Mouse (Mus musculus): Measurements from ENCODE around the gene Ly6g6d.

The Ly6g6d gene

DNA sequence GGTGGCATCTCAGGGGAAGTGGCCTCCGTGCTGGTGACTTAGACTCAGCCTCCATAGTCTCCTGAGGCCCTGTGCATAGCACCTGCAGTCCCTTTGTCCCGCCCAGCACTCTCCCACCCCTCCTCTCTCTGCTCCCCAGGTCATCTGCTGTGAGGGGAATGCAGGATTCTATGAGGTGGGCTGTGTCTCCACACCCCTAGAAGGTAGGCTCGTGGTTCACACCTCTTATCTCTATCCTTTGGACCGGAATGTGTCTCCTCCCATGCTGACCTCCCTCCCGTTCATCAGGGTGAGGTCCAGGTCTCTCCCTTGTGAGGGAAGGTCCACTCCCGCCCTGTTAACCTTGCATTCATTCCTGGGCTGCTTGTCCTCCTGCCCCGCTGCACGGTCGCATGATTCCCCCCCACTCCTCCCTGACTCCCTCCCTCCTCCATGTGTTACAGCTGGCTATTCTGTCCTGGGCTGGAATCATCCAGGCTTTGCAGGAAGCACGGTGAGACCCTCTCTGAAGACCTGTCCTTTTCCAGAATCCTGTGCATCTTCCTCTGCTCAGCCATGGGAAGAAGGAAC is 22.4 kb upstream of the Ly6g6d start:
- no peak for DNase-seq (ENCODE audit: low spot score in 2 of 2)

DNA sequence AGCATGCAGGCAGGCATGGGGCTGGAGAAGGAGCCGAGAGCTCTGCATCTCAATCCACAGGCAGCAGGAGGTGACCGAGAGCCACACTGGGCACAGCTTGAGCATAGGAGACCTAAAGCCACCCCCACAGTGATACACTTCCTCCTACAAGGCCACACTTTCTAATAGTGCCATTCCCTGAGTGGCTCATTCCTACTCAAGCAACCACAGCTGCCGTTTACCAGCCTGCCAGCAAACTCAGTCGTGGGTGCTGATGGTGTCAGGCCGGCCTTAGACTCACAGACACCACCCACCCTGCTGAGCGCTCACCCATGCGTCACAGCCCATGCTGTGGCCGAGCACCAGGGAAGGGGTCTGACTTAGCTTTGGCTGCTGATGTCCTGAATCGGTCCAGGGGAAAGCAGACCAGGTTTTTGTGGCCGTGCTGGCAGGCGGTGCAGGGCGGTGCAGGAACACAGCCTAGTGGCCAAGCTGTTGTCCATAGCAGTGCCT is 19.3 kb upstream of the Ly6g6d start:
- DNase-seq (ENCODE audit: low spot score in 2 of 2): peak; percentile 62 to 80

DNA sequence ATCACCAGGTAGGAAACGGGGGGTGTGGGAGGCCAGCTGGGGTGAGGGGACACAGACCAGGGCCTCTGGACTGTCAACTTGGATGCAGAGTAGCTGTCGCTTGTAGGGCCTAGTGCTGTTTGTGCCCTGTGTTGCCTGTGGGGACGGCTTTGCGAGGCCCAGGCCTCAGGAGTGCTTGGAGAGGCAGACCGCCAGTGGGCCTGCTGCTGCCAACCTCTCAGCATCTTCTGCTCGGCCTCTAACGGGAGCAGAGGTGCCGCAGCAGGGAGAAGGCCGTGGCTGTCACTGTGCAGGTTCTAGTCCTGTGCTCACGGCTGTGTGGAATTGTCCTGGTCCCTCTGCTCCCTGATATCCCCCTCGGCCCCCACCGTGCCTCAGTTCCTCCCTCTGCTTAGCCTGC is 18.7 kb upstream of the Ly6g6d start:
- DNase-seq (ENCODE audit: low spot score in 2 of 2): no peak

DNA sequence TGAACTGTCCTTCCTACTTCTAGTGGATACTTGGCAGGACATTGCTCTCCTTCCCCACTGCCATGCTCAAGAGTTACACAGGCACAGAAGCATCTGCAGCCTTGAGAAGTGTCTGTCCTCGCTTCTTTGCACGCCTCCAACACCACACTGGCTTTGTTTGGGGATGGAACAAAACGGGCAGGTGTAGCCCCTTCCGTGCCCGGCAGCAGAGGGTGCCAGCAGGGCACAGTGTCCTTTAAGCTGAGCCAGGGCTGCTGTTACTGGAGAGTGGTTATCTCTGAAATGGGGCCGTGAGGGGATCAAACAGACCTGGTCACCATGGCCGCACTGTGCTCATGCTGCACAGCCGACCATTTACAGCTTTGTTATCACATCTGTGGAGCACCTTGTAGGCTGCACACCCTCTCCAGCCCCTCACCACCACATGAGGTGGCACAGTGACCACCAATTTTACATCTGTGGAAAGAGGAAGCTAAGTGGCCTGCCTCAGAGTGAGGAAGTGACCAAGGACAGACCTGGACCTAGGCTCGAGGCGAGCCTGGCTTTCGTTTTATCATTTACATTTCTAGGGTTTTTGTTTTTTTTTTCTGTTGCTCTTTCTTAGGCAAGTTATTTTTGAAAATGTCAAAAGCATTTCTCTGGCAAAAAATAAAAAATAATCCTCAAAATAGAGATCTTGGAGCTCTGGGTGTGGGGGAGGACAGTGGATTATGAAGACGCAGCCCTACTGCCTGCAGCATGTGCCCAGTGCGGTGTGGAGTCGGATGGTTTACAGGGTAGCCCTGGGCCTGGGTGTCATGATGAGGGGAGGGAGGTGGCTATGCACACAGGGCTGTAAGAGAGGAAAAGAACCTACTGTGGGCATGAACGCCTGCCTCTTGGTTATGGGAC is 16.9 kb upstream of the Ly6g6d start:
- no peak for DNase-seq (ENCODE audit: low spot score in 2 of 2)

DNA sequence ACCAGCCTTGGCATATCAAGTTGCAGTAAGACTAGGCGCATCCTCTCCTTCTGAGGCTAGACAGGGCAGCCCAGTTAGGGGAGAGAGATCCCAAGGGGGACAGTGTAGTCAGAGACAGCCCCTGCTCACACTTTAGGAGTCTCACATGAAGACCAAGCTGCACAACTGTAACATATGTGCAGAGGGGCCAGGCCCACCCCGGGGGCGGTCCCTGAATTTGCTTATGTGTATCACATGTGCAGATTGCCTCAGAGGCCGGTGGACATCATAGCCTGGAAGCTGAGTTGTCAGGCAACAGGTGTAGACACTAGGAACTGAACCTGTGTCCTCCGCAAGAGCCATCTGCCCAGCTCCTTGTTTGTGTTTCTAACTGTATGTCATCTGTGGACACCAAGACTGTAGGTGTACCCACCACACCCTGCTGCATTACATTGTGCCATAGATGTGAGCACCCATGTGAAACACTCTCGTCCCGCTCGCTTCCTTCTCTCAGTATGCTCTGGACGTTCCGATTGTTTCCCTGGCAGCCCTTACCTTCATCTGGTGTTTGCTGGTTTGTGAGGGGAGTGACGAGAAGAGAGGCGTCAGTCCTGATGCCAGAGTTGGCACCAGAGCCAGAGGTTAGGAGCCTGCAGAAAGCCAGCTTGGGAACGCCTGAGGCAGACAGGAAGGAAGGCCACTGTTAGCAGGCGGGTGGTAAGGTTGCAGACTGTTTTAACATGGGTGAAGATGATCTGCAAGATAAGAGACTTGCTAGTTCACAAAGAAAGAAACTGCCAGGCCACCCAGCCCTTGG is 14.7 kb upstream of the Ly6g6d start:
- DNase-seq (ENCODE audit: low spot score in 2 of 2): no peak

DNA sequence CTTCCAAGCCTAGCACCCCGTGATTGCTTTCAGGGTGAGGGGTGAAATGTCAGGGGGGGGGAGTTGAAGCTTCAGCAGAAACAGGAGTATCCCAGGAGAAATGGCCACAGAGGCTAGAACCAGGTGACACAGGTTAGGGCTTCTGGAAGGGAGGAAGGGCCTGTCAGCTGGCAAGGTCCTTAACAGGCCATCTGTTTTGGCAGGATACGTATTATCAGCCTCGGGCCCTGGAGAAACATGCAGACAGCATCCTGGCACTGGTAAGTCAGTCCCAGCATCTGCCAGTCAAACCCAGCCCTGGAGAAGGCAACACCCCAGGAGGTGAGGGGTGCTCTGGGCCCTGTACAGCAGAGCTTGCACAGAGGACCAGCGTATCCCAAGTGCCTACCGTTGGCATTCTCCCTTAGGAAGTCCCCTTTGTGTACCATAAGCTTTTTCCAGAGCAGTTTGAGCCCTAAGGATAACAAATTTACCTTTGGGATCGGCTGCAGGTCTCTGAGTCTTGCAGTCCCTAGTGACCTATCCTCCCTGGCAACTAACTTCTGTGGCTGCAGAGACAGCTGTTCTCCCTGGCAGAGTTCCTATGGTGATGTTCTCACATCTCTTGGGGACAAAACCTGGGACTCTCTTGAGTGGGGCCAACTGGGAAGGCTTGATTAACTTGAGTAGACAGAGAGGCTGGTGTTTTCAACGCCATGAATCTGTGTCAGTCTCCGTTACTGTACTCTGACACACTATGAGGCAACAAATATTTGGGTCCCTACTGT is 12.5 kb upstream of the Ly6g6d start:
- DNase-seq (ENCODE audit: low spot score in 2 of 2): peak; percentile 59 to 74

DNA sequence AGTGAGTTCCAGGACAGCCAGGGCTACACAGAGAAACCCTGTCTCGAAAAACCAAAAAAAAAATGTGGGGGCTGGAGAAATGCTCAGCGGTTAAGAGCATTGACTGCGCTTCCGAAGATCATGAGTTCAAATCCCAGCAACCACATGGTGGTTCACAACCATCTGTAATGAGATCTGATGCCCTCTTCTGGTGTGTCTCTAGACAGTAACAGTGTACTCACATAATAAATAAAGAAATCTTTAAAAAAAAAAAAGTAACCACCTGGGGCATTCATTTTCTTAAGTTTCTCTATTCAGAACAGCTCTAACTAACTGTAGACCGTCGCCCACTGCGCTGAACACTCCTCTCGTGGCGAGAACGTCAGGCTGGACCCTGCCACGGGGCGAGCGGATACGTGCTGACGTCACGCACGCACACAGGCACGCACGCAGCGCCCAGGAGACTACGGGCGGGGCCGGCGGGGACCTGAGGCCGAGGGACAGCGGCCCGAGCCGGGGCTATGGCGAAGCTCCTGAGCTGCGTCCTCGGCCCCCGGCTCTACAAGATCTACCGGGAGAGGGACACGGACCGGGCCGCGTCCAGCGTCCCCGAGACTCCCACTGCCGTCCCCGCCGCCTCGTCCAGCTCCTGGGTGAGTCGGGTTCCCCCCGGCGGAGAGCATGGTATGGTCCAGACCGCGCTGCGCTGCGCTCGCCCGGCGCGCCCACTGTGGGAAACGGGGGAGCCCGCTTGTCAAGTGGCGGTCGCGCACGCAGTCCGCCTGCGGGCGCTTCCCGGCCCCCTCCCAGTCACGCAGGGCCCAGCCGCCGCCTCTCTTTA is 11.2 kb upstream of the Ly6g6d start, which contains the start of gene Abhd16a:
Abhd16a (plus strand) TSS at position 439 of the 820 bp plus-strand sequence.
- DNase-seq (ENCODE audit: low spot score in 2 of 2): peak; percentile 92 to 97

DNA sequence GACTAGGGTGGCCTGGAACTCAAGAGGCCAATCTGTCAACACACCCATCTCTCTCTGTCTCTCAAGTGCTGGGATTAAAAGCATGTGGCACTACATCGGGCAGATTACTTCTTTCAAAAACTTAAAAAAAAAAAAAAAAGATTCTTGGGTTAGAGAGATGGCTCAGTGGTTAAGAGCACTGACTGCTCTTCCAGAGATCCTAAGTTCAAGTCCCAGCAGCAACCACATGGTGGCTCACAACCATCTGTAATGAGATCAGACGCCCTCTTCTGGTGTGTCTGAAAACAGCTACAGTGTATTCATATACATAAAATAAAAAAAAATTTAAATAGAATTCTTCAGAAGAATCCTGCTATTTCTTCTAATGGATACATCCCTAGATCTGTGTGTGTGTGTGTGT is 10.3 kb upstream of the Ly6g6d start:
- DNase-seq (ENCODE audit: low spot score in 2 of 2): no peak

DNA sequence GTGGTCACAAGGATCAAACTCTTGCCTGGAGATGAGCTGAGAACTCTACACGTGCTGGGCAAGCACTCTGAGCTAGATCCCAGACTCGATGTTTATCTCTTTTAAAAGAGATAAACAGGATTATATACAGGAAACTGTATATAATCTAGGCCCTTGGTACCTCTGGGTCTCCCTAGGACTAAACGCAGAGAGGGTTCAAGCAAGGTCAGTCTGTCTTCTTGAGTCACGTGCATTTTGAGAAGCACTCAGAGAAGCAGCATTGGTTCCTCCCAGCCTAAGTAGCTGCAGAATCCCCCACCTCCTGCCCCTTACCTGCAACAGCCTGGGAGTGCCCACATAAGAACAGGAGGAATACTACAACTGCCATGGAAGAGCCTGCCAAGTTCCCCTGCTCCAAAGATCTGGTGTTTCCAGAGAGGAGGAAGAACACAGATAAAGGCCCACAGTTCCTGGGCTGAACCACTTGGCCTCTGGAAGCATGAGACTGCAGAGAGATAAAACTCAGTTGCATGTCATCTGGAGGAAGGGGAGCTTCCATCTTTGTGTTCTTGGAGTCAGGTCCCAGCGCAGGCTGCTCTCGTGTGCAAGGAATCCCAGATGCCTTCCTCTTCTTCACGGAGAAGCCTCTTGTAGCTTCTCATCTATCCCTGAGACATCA is 7.5 kb upstream of the Ly6g6d start, which contains the start of gene Ly6g6f:
Ly6g6f (minus strand) TSS at position 403 of the 658 bp plus-strand sequence.
- no peak for DNase-seq (ENCODE audit: low spot score in 2 of 2)

DNA sequence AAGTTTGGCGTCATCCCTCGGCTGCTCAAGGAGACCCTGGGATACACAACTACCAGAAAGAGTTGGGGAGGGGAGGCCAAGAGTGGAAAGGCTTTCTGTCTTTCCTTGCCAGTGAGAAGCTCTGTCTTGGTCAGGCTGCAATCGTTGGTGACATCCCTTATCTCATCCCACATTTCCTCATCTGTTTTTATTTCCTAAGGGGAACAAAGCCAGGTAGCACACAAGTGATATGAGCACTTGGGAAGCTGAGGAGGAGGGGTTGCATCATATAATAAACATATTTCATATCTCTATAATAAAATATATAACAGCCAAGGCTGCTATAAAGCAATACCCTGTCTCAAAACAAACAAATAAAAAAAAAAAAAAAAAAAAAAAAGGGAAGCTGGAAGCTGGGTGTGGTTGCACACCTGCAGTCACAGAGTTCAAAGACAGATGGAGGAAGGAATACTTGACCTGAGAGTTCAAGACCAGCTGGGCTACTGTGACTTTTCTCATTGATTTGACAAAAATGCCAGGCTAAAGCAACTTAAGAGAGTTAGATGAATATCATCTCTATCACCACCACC is 6.1 kb upstream of the Ly6g6d start:
- no peak for DNase-seq (ENCODE audit: low spot score in 2 of 2)

DNA sequence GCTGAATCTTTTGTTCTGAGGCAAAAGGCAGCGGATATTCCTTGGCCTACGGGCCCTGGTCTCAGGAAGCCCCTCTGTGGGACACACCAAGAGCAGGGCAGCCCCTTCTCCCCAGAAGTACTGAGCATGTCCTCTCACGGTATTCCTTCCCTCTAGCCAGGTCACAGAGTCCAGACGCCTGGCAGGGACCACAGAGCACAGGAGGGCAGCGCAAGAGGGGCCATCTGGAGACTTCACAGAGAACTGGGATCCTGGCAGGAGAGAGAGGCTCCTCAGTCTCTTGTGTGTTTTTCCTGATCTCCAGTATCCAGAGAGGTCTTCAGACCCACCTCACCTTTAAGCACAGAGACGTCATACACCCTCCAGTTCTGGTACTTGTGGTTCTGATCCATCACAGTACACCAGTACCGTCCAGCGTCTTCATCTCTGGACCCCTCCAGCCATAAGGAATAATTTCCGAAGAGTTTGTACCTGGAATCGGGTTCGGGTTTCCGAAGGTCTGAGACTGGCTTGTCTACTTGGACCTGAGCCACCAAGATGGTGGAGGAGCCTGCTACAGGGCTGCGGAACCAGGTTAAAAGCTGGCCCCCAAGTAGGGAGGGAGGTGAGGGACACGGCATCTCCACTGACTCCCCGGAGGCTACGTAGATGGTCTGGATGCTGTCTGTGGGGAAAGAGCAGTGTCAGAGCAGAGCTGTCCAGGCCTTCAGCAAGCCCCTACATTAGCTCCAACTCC is 5.1 kb upstream of the Ly6g6d start:
- no peak for DNase-seq (ENCODE audit: low spot score in 2 of 2)

DNA sequence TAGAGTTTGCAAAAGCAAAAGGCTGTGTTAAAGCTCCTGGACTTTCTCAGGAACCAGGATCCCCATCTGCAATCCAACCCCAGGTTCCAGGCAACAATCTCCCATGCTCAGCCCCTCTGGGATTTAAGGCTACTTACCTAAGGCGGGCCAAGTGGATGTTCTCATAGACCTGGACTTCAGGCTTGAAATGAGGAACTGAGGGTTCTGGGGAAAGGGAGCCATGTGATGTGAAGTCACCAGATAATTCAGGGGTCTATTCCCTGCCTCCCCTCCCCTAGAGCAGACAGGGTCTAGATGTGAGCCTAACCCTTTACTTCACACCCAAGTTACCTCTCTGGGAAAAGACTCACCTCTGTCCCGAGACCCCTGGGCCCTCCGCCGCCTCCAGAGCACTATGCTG is 2.8 kb upstream of the Ly6g6d start:
- DNase-seq (ENCODE audit: low spot score in 2 of 2): no peak

DNA sequence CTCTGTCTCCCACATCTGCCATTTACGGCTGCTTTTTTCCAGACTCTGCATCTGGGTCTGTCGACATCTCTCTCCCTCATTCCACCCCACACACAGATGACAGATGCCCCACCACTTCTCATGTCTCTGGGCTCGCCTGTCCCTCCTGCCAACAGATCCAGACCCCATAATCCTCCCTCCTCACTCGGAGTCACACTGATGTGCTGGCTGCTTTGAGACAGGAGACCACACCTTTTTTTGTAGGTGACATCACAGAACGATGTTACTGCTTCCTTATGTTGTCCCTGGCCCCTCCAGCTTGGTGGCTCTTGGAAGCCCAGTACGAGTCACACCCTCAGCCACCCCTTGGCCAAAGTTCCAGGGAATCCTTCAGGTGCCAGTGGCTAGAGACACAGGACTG is 2.4 kb upstream of the Ly6g6d start:
- no peak for DNase-seq (ENCODE audit: low spot score in 2 of 2)

DNA sequence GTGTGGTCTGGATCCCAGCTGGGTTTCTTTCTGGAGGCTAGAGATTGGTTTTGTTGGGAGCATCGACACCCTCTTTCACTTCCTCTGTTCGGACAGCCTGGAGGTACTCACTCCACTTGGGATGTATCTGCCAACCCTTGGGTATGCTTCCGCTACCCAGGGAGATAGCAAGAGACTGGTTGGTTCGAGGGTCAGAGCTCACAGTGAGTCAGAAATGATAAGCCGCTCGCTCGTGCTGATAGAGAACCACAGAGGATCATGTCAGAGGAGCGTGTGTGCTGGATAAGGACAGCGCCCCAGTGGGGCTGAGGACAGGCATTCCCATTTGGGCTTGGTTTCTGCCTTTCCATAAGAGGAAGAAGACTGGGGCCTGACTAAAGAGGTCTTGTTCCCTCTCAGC is 1.9 kb upstream of the Ly6g6d start:
- DNase-seq (ENCODE audit: low spot score in 2 of 2): peak in 1 of 2 experiments; percentile 41

DNA sequence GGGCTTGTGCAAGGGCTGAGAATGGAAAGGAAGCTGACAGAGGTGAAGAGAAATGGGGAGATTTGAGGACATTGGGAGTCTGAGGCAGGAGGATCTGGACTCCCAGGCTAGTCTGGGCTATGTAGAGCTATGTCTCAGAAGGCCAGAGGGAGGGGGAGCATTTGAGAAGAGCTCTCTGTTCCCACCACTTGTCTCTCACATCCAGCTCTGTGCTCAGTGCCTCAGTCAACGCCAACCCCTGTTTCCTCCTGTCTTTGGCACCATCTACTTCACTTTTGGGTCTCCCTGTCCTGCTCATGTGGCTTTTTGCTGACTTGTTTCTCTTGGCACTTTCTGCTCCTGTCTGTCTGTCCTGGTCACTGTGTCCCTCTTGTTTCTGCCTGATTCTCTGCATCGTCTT is 580 bp downstream of the Ly6g6d start:
- DNase-seq (ENCODE audit: low spot score in 2 of 2): no peak

DNA sequence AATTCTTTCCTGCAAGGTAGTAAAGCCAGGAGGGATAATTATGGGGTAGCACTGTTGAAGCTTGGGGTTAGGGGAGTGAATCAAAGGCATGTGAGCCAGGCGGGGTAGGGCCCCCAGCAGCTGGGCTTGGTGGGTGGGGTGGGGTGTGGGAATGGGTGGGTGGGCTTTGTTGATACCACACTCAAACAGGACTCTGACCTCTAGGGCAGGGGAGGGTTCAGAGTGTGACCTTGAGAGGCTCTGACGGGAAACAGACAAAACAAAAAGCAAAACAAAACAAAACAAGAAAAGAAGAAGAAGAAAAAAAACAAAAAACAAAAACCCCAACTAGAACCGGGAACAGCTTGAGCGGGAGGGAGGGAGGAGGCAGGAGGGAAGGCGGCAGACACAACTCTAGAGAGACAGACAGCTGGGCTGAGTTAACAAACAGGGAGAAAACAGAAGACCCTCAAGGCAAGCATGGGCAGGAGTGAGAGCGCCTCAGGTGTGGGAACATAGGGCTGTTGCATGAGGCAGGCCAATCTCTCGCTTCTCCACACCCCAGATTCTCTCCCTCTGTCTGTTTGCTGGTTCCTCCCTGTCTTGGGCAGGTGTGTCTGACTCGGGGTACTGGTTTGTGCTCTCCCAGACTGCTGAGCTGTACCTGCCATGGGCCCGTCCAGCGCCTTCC is 1.2 kb downstream of the Ly6g6d start, which contains the start of gene Ly6g6e:
Ly6g6e (plus strand) TSS at position 396 of the 670 bp plus-strand sequence.
- DNase-seq (ENCODE audit: low spot score in 2 of 2): no peak

DNA sequence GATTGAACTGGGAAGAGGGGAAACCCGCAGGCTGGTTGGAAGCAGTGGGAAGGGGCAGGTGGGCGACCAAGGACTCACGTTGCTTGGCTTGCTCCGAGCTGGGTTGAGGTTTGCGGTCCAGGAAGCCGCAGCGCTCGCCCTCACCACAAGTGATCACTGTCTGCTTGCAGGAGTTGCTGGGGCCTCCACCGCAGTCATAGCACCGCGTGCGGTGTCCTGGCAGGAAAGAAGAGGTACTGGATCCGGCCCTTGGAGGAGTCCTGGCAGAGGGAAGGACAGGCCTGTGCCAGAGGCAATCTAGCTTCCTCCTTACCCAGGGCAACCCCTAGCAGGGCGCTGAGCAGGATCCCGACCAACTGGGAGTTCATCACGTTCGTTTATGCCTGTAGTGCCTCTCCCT is 3.8 kb downstream of the Ly6g6d start:
- no peak for DNase-seq (ENCODE audit: low spot score in 2 of 2)

DNA sequence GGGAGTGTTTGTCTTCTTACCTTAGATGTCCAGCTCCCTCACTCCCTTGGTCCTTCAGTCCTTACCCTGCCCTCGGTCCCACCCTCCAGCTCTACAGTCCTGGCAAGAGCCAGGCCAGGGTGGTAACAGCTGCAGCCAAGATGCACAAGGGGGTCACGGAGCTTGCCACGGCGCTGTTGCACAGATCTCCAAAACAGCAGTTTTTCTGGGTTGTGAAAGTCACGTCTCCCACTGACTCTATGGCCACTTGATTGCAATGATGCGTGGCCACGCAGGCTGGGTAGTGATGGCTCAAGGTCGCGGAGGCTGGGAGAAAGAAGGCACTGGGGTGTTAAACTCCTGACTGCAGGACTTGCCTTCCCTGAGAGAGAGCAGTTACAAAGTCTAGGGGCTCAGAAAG is 6.4 kb downstream of the Ly6g6d start:
- DNase-seq (ENCODE audit: low spot score in 2 of 2): no peak
